Mouse (Mus musculus): ENCODE results near the gene Tcl1b1.
"Not testable (repeated sequence)": the region's sequence is repeated elsewhere in the genome, so short reads cannot be mapped to it uniquely, and the experiment has no call there.

DNA sequence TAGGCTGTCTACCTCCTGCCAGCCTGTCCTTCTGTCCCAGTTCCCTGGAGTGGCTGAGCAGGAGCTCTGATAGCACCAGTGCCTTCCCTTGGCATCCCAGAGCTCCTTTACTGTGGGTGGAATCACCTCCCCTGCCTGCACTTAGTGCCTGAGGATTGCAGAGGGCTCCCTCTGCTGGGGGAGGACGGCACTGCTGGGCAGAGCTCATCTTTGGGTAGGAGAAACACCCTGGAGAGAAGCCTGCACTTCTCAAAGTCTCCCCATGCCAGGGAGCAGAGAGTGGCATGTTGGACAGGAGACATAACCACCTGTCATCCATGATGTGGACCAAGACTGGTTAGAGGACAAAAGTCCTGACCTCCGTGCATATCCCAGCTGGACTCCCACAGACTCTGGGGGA, 29.5 kb downstream of the Tcl1b1 start:
- not testable (repeated sequence) for TF ChIP-seq CTCF (IDR thresholded peaks at IDR 0.05; ENCODE audit: borderline replicate concordance, insufficient read depth, low read length); POLR2A (IDR thresholded peaks at IDR 0.05; ENCODE audit: low read depth, low read length)
